In the genomic region with DNA sequence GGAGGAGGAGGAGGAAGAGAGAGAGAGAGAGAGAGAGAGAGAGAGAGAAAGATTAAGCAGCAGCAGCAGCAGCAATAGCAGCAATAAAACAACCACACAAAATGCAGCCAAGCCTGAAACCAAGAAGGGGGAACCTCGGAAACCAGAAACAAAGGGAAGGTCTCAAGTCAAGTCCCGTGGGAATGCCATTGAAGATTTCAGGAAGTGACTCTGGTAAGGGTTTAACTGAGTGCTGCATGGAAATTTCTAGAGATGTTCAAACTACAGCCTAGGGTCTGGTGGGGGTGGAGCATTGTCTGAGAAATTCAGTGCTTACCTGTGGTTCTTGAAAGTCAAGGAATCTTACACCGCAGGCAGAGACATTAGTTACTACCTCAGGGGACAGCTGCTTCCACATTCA, we compare ENCODE assay signal across 22 mouse cellular contexts.
"Had no signal": no experiment of that assay in that cellular context is flagged by ENCODE, and none has a peak within 500 bp of the region (broad histone marks: within the 10 kb centered on the region; RNA-seq: fewer than 3 reads in every experiment).

No protein-coding gene starts in this region.

- H3K4me2 ChIP-seq: kidney, embryonic 15.5 days; limb, embryonic 13.5 days; liver, embryonic 12.5 days; liver, embryonic 15.5 days; lung, embryonic 15.5 days; midbrain, embryonic 11.5 days; neural tube, embryonic 13.5 days; stomach, embryonic 15.5 days had no signal

- H3K9ac ChIP-seq: kidney, embryonic 15.5 days; limb, embryonic 13.5 days; liver, embryonic 12.5 days; liver, embryonic 15.5 days; lung, embryonic 15.5 days; neural tube, embryonic 13.5 days; stomach, embryonic 15.5 days had no signal

- H3K4me1 ChIP-seq: limb, embryonic 10.5 days; liver, embryonic 12.5 days; liver, embryonic 15.5 days; megakaryocyte, embryonic 14.5 days had no signal

- H3K36me3 ChIP-seq: kidney, embryonic 15.5 days; liver, embryonic 12.5 days; liver, embryonic 15.5 days; lung, embryonic 15.5 days; stomach, embryonic 15.5 days had no signal

- ATAC-seq: intestine, embryonic 16.5 days; liver, embryonic 12.5 days; midbrain, embryonic 16.5 days had no signal

- H3K9me3 ChIP-seq: kidney, embryonic 15.5 days; limb, embryonic 10.5 days; liver, embryonic 12.5 days; liver, embryonic 15.5 days; lung, embryonic 15.5 days; megakaryocyte, embryonic 14.5 days; neural tube, embryonic 13.5 days; stomach, embryonic 15.5 days had no signal

- H3K4me3 ChIP-seq: kidney, embryonic 15.5 days; limb, embryonic 10.5 days; limb, embryonic 13.5 days; liver, embryonic 12.5 days; liver, embryonic 15.5 days; lung, embryonic 15.5 days; megakaryocyte, embryonic 14.5 days; myocyte; neural tube, embryonic 13.5 days; stomach, embryonic 15.5 days had no signal

- H3K27me3 ChIP-seq: kidney, embryonic 15.5 days; limb, embryonic 13.5 days; liver, embryonic 12.5 days; liver, embryonic 15.5 days; lung, embryonic 15.5 days; megakaryocyte, embryonic 14.5 days; neural tube, embryonic 13.5 days; stomach, embryonic 15.5 days had no signal

- DNase-seq: kidney, postnatal 4 days; liver; lung, adult 18-20 months; lung, postnatal 10 days; lung, postnatal 36 days; retina, postnatal 1 day; right cerebral cortex, postnatal 25 days; spleen, adult 18-20 months; thymus, postnatal 25 days had no signal

- H3K27ac ChIP-seq: kidney, embryonic 15.5 days; limb, embryonic 10.5 days; limb, embryonic 13.5 days; liver, embryonic 12.5 days; liver, embryonic 15.5 days; lung, embryonic 15.5 days; neural tube, embryonic 13.5 days; stomach, embryonic 15.5 days had no signal
